Mouse (Mus musculus): ENCODE measurements around the gene Sde2. TPM values are rescaled to one million over a fixed set of nuclear protein-coding genes. Genes with fewer than 3 reads are reported as not detected.
"Not testable (repeated sequence)": the region's sequence is repeated elsewhere in the genome, so short reads cannot be mapped to it uniquely, and the experiment has no call there.

The Sde2 gene
- polyA plus RNA-seq, 1 experiment from 2014 or later: 30.7 TPM

- no peak for ATAC-seq (ENCODE audit: insufficient number of reproducible peaks, low FRiP score)
- Histone ChIP-seq H3K4me1 (replicated peaks) (peaks cover 31% of the 10 kb centered on the region), H3K4me2 (no peak overlapping the region), H3K27ac (ENCODE audit: poor library complexity, severe bottlenecking) (no peak overlapping the region), H3K27me3 (replicated peaks) (peaks cover 47% of the 10 kb centered on the region), H3K9ac (no peak overlapping the region), H3K9me3 (replicated peaks) (no peaks in the 10 kb centered on the region), H3K4me3 (no peak overlapping the region), H3K36me3 (no peaks in the 10 kb centered on the region)
- 39% methylated on average over 6 of the region's 6 CpGs for WGBS
These were observed 38.9 kb downstream of the Sde2 start for GRCm38 (mm10) chr1:180889841-180890240.

DNA sequence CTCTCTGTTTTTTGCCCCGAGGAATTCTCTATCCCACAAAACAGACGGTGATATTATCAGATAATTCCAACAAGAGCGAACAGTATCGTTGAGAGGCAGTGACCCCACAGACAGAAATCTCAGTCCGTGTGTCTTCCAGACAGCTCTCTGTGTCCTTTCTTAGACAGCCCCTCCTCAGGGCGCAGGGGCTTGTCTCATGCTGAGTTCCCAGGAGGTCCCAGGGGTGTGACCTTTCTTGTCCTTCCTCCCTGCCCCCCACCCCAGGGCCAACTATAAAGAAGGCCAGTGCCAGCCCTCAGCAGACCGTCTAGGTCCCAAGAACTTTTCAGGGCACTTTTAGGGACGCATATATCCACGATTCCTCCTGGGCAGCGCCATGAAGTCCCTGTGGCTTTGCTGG, 41.9 kb downstream of the Sde2 start, which contains the start of gene Lefty2:
Gene Lefty2, plus strand, starts transcription at position 301 of the 400 bp plus-strand sequence.
- Histone ChIP-seq H3K4me1 (replicated peaks) (peaks cover 31% of the 10 kb centered on the region), H3K36me3 (no peaks in the 10 kb centered on the region), H3K4me3 (no peak within 1 kb of the TSS), H3K9me3 (replicated peaks) (no peaks in the 10 kb centered on the region), H3K9ac (no peak within 1 kb of the TSS), H3K27me3 (replicated peaks) (peaks cover 55% of the 10 kb centered on the region), H3K27ac (ENCODE audit: poor library complexity, severe bottlenecking) (no peak within 1 kb of the TSS), H3K4me2 (no peak within 1 kb of the TSS)
- ATAC-seq (ENCODE audit: insufficient number of reproducible peaks, low FRiP score): no peak
- WGBS: 41% methylated on average over 10 of the region's 10 CpGs

- not testable (repeated sequence) for H3K9me3 ChIP-seq (replicated peaks); ATAC-seq (ENCODE audit: insufficient number of reproducible peaks, low FRiP score); H3K27ac ChIP-seq (ENCODE audit: poor library complexity, severe bottlenecking); H3K36me3 ChIP-seq
- 4% methylated on average over 51 of the region's 51 CpGs for WGBS
- Histone ChIP-seq H3K4me1 (replicated peaks) (0 out of 2 replicates have a peak, but pooled peaks cover 18% of the 10 kb centered on the region), H3K4me3 (peak overlapping the region; percentile 26), H3K27me3 (replicated peaks) (peaks cover 55% of the 10 kb centered on the region), H3K4me2 (peak overlapping the region; percentile 61), H3K9ac (peak overlapping the region; percentile 40; the same call in 1 of the 2 replicates)
These were observed 43.4 kb downstream of the Sde2 start for GRCm38 (mm10) chr1:180894088-180894987.

- under 1% methylated on average over 4 of the region's 4 CpGs for WGBS
These were observed 50.2 kb downstream of the Sde2 start for GRCm38 (mm10) chr1:180901107-180901506.

DNA sequence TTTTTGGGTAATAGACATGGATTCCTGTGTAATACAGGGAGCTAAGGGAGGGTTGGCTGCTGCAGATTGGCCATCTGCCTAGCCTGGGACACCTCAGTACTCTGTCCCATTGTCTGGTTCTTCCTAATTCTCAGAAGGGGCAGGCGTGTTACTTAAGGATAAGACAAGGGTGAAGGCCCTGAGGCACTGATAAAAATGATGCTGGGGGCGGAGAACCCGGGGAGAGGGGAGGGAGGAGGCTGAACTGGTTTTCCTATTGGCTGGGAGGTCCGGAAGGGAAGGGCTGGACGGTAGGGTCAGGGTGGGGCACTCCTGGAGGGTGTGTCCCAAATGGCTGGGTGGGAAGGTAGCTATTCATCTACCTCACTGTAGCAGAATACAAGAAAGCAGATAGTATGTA, 52.0 kb downstream of the Sde2 start:
- Histone ChIP-seq H3K27me3 (replicated peaks) (no peaks in the 10 kb centered on the region), H3K27ac (ENCODE audit: poor library complexity, severe bottlenecking) (no peak overlapping the region), H3K36me3 (peaks cover 23% of the 10 kb centered on the region), H3K4me2 (no peak overlapping the region), H3K4me3 (no peak overlapping the region), H3K9me3 (replicated peaks) (no peaks in the 10 kb centered on the region), H3K4me1 (replicated peaks) (peaks cover 19% of the 10 kb centered on the region), H3K9ac (no peak overlapping the region)
- ATAC-seq (ENCODE audit: insufficient number of reproducible peaks, low FRiP score): peak; percentile 88
- 26% methylated on average over 5 of the region's 5 CpGs for WGBS

More at GRCm38 (mm10) chr1:180901107-180901506, 50.2 kb downstream of the Sde2 start:
- peaks cover 6% of the 10 kb centered on the region for H3K36me3 ChIP-seq
- H3K9ac ChIP-seq: no peak overlapping the region
- 0 out of 2 replicates have a peak, but pooled peaks cover 7% of the 10 kb centered on the region for H3K27me3 ChIP-seq (replicated peaks)
- H3K4me3 ChIP-seq: no peak overlapping the region
- H3K9me3 ChIP-seq (replicated peaks): no peaks in the 10 kb centered on the region
- no peak overlapping the region for H3K27ac ChIP-seq (ENCODE audit: poor library complexity, severe bottlenecking)
- no peak for ATAC-seq (ENCODE audit: insufficient number of reproducible peaks, low FRiP score)
- peaks cover 16% of the 10 kb centered on the region for H3K4me1 ChIP-seq (replicated peaks)
- no peak overlapping the region for H3K4me2 ChIP-seq

GRCm38 (mm10) chr1:180903666-180904038, 52.7 kb downstream of the Sde2 start:
- H3K4me3 ChIP-seq: peak overlapping the region; percentile 71

GRCm38 (mm10) chr1:180904039-180904814, 53.3 kb downstream of the Sde2 start, which contains the start of gene Pycr2:
Gene Pycr2, plus strand, starts transcription at chr1:180904293.
- Histone ChIP-seq H3K27ac (ENCODE audit: poor library complexity, severe bottlenecking) (peak within 1 kb of the TSS; percentile 65), H3K4me3 (peak within 1 kb of the TSS; percentile 71), H3K27me3 (replicated peaks) (no peaks in the 10 kb centered on the region), H3K4me2 (peak within 1 kb of the TSS; percentile 89), H3K9me3 (replicated peaks) (no peaks in the 10 kb centered on the region), H3K9ac (peak within 1 kb of the TSS; percentile 80), H3K4me1 (replicated peaks) (peaks cover 19% of the 10 kb centered on the region), H3K36me3 (peaks cover 30% of the 10 kb centered on the region)
- ATAC-seq (ENCODE audit: insufficient number of reproducible peaks, low FRiP score): peak; percentile 97
- WGBS: under 1% methylated on average over 52 of the region's 52 CpGs

More at GRCm38 (mm10) chr1:180903666-180904038, 52.7 kb downstream of the Sde2 start:
- Histone ChIP-seq H3K27ac (ENCODE audit: poor library complexity, severe bottlenecking) (peak overlapping the region; percentile 61), H3K4me2 (peak overlapping the region; percentile 89), H3K9ac (peak overlapping the region; percentile 53; the same call in 1 of the 2 replicates), H3K9me3 (replicated peaks) (no peaks in the 10 kb centered on the region), H3K4me1 (replicated peaks) (peaks cover 19% of the 10 kb centered on the region), H3K27me3 (replicated peaks) (no peaks in the 10 kb centered on the region), H3K36me3 (peaks cover 30% of the 10 kb centered on the region)
- 37% methylated on average over 10 of the region's 10 CpGs for WGBS
- no peak for ATAC-seq (ENCODE audit: insufficient number of reproducible peaks, low FRiP score)

GRCm38 (mm10) chr1:180904815-180905080, 53.8 kb downstream of the Sde2 start:
- peak overlapping the region; percentile 65 for H3K27ac ChIP-seq (ENCODE audit: poor library complexity, severe bottlenecking)
- WGBS: under 1% methylated on average over 5 of the region's 5 CpGs

DNA sequence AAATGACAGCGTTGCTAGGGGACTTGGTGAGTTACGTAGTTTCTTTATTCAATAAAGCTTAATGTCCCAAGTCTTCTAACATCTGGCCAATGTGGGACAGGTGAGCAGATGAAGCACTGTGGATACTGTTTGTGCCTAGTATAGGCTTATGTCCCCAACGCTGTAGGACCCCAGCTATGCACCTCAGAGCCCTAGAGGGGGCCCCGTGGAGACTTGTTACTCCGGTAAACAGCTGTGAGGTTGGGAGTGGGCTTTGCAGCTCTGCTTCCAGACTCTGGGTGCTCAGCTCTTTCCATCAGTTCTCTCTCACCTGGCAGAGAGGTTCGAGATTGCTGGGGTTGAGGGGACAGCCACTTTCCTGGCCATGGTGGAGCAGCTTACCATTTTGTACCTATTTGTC, 54.4 kb downstream of the Sde2 start:
- H3K36me3 ChIP-seq: peaks cover 30% of the 10 kb centered on the region
- peaks cover 19% of the 10 kb centered on the region for H3K4me1 ChIP-seq (replicated peaks)
- no peak for ATAC-seq (ENCODE audit: insufficient number of reproducible peaks, low FRiP score)
- no peaks in the 10 kb centered on the region for H3K27me3 ChIP-seq (replicated peaks)
- H3K9ac ChIP-seq: peak overlapping the region; percentile 55; the same call in 1 of the 2 replicates
- no peaks in the 10 kb centered on the region for H3K9me3 ChIP-seq (replicated peaks)
- no peak overlapping the region for H3K27ac ChIP-seq (ENCODE audit: poor library complexity, severe bottlenecking)
- H3K4me2 ChIP-seq: peak overlapping the region; percentile 89
- peak overlapping the region; percentile 71 for H3K4me3 ChIP-seq
- 72% methylated on average over 6 of the region's 6 CpGs for WGBS

More at GRCm38 (mm10) chr1:180904815-180905080, 53.8 kb downstream of the Sde2 start:
- no peak for ATAC-seq (ENCODE audit: insufficient number of reproducible peaks, low FRiP score)
- H3K9ac ChIP-seq: peak overlapping the region; percentile 80
- H3K27me3 ChIP-seq (replicated peaks): no peaks in the 10 kb centered on the region
- peak overlapping the region; percentile 71 for H3K4me3 ChIP-seq
- no peaks in the 10 kb centered on the region for H3K9me3 ChIP-seq (replicated peaks)
- peaks cover 30% of the 10 kb centered on the region for H3K36me3 ChIP-seq
- H3K4me2 ChIP-seq: peak overlapping the region; percentile 89
- peaks cover 19% of the 10 kb centered on the region for H3K4me1 ChIP-seq (replicated peaks)

- no peak for ATAC-seq (ENCODE audit: insufficient number of reproducible peaks, low FRiP score)
- peak overlapping the region; percentile 89 for H3K4me2 ChIP-seq
- no peak overlapping the region for H3K9ac ChIP-seq
- peak overlapping the region; percentile 71 for H3K4me3 ChIP-seq
- no peaks in the 10 kb centered on the region for H3K27me3 ChIP-seq (replicated peaks)
- 88% methylated on average over 17 of the region's 17 CpGs for WGBS
- no peaks in the 10 kb centered on the region for H3K9me3 ChIP-seq (replicated peaks)
- H3K36me3 ChIP-seq: peaks cover 30% of the 10 kb centered on the region
- peaks cover 19% of the 10 kb centered on the region for H3K4me1 ChIP-seq (replicated peaks)
- no peak overlapping the region for H3K27ac ChIP-seq (ENCODE audit: poor library complexity, severe bottlenecking)
These were observed 54.9 kb downstream of the Sde2 start for GRCm38 (mm10) chr1:180905876-180906275.
